Mouse (Mus musculus): ENCODE data around the gene Met. TPM values are rescaled to one million over a fixed set of nuclear protein-coding genes. Genes with fewer than 3 reads are reported as not detected.

Met gene
- polyA plus RNA-seq, 2 experiments = 4.3 to 5.9 TPM

DNA sequence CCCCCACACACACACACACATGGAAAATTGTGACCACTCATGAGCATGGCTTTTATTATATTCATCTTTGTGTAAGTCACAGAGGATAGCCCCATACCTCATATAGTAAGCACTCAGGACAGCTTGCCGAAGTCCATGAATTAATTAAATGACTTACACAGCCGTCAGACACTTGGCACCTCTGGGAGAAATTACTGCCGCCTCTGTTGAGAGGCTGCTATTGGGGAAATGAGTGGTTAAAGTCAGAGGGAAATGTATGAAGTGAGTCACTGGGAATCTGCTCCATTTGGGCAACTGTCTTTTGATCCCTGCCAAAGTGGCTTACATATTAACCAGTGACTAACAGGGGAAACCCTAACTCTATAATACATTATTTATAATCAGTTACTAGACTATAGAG lies 91.2 kb downstream of the Met start:
- WGBS = 33% methylated on average over 3 of the region's 3 CpGs
- Histone ChIP-seq H3K36me3 (ENCODE audit: control insufficient read depth, insufficient read depth, low read length) (no peaks in the 10 kb centered on the region), H3K4me3 (replicated peaks; ENCODE audit: low read length) (no peak overlapping the region), H3K9ac (ENCODE audit: low read depth, low read length, severe bottlenecking) (no peak overlapping the region), H3K4me1 (ENCODE audit: control insufficient read depth, insufficient read depth, low read length) (no peaks in the 10 kb centered on the region), H3K27me3 (ENCODE audit: control insufficient read depth, insufficient read depth, low read length) (no peaks in the 10 kb centered on the region), H3K27ac (replicated peaks; ENCODE audit: low read depth, low read length) (no peak overlapping the region), H3K4me2 (replicated peaks; ENCODE audit: low read depth, low read length, severe bottlenecking) (no peak overlapping the region), H3K9me3 (ENCODE audit: control insufficient read depth, low read length) (no peaks in the 10 kb centered on the region)
- no peak for TF ChIP-seq POLR2A (IDR thresholded peaks at IDR 0.05; ENCODE audit: borderline replicate concordance, extremely low read depth, insufficient read depth, insufficient read length)
- ATAC-seq (ENCODE audit: low FRiP score, low read depth) = no peak
- no peak for DNase-seq (ENCODE audit: low spot score)

GRCm38 (mm10) chr6:17555719-17556118 lies 92.1 kb downstream of the Met start:
- 76% methylated on average over 7 of the region's 7 CpGs for WGBS
- Histone ChIP-seq H3K9ac (ENCODE audit: low read depth, low read length, severe bottlenecking) (no peak overlapping the region), H3K36me3 (ENCODE audit: control insufficient read depth, insufficient read depth, low read length) (no peaks in the 10 kb centered on the region), H3K27me3 (ENCODE audit: control insufficient read depth, insufficient read depth, low read length) (no peaks in the 10 kb centered on the region), H3K4me3 (replicated peaks; ENCODE audit: low read length) (no peak overlapping the region), H3K4me2 (replicated peaks; ENCODE audit: low read depth, low read length, severe bottlenecking) (no peak overlapping the region), H3K9me3 (ENCODE audit: control insufficient read depth, low read length) (no peaks in the 10 kb centered on the region), H3K4me1 (ENCODE audit: control insufficient read depth, insufficient read depth, low read length) (no peaks in the 10 kb centered on the region), H3K27ac (replicated peaks; ENCODE audit: low read depth, low read length) (no peak overlapping the region)
- no peak for TF ChIP-seq POLR2A (IDR thresholded peaks at IDR 0.05; ENCODE audit: borderline replicate concordance, extremely low read depth, insufficient read depth, insufficient read length)
- DNase-seq (ENCODE audit: low spot score) = no peak
- no peak for ATAC-seq (ENCODE audit: low FRiP score, low read depth)

- no peaks in the 10 kb centered on the region; the same call in 1 of the 2 replicates for H3K4me1 ChIP-seq (ENCODE audit: control insufficient read depth, insufficient read depth, low read length)
- H3K9ac ChIP-seq (ENCODE audit: low read depth, low read length, severe bottlenecking) = no peak overlapping the region
- TF ChIP-seq POLR2A (IDR thresholded peaks at IDR 0.05; ENCODE audit: borderline replicate concordance, extremely low read depth, insufficient read depth, insufficient read length) = no peak
- H3K4me3 ChIP-seq (replicated peaks; ENCODE audit: low read length) = no peak overlapping the region
- H3K36me3 ChIP-seq (ENCODE audit: control insufficient read depth, insufficient read depth, low read length) = no peaks in the 10 kb centered on the region
- no peak overlapping the region for H3K4me2 ChIP-seq (replicated peaks; ENCODE audit: low read depth, low read length, severe bottlenecking)
- H3K27ac ChIP-seq (replicated peaks; ENCODE audit: low read depth, low read length) = no peak overlapping the region
- H3K9me3 ChIP-seq (ENCODE audit: control insufficient read depth, low read length) = no peaks in the 10 kb centered on the region
- WGBS = 76% methylated on average over 4 of the region's 4 CpGs
- ATAC-seq (ENCODE audit: low FRiP score, low read depth) = no peak
- DNase-seq (ENCODE audit: low spot score) = no peak
- no peaks in the 10 kb centered on the region for H3K27me3 ChIP-seq (ENCODE audit: control insufficient read depth, insufficient read depth, low read length)
These were observed 96.1 kb downstream of the Met start for GRCm38 (mm10) chr6:17559657-17560056.

DNA sequence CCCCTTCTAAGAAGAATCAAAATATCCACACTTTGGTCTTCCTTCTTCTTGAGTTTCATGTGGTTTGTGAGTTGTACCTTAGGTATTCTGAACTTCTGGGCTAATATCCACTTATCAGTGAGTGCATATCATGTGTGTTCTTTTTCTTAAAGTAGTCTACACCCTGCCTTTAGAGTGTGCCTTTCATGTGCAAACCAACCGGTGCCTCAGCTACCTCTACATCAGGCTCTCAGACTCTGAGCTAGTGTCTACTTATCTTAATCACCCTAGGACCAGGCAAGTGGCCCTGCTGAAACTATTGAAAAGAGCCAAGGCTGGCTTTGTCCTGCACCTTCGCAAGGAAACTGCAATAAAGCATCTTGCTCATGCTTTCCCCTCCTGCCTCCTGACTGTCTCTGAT lies 97.7 kb downstream of the Met start:
- no peak overlapping the region for H3K4me3 ChIP-seq (replicated peaks; ENCODE audit: low read length)
- TF ChIP-seq POLR2A (IDR thresholded peaks at IDR 0.05; ENCODE audit: borderline replicate concordance, extremely low read depth, insufficient read depth, insufficient read length) = no peak
- no peak overlapping the region for H3K27ac ChIP-seq (replicated peaks; ENCODE audit: low read depth, low read length)
- no peak overlapping the region for H3K4me2 ChIP-seq (replicated peaks; ENCODE audit: low read depth, low read length, severe bottlenecking)
- ATAC-seq (ENCODE audit: low FRiP score, low read depth) (no peak), DNase-seq (ENCODE audit: low spot score) (no peak)
- 51% methylated on average over 2 of the region's 2 CpGs for WGBS
- no peaks in the 10 kb centered on the region for H3K27me3 ChIP-seq (ENCODE audit: control insufficient read depth, insufficient read depth, low read length)
- no peaks in the 10 kb centered on the region for H3K36me3 ChIP-seq (ENCODE audit: control insufficient read depth, insufficient read depth, low read length)
- no peaks in the 10 kb centered on the region for H3K9me3 ChIP-seq (ENCODE audit: control insufficient read depth, low read length)
- H3K9ac ChIP-seq (ENCODE audit: low read depth, low read length, severe bottlenecking) = no peak overlapping the region
- no peaks in the 10 kb centered on the region; the same call in 1 of the 2 replicates for H3K4me1 ChIP-seq (ENCODE audit: control insufficient read depth, insufficient read depth, low read length)

- no peaks in the 10 kb centered on the region; the same call in 1 of the 2 replicates for H3K4me1 ChIP-seq (ENCODE audit: control insufficient read depth, insufficient read depth, low read length)
- no peak overlapping the region for H3K4me3 ChIP-seq (replicated peaks; ENCODE audit: low read length)
- TF ChIP-seq POLR2A (IDR thresholded peaks at IDR 0.05; ENCODE audit: borderline replicate concordance, extremely low read depth, insufficient read depth, insufficient read length) = no peak
- WGBS = 67% methylated on average over 3 of the region's 3 CpGs
- H3K36me3 ChIP-seq (ENCODE audit: control insufficient read depth, insufficient read depth, low read length) = no peaks in the 10 kb centered on the region
- H3K27me3 ChIP-seq (ENCODE audit: control insufficient read depth, insufficient read depth, low read length) = no peaks in the 10 kb centered on the region
- H3K9ac ChIP-seq (ENCODE audit: low read depth, low read length, severe bottlenecking) = no peak overlapping the region
- DNase-seq (ENCODE audit: low spot score) (no peak), ATAC-seq (ENCODE audit: low FRiP score, low read depth) (no peak)
- no peak overlapping the region for H3K4me2 ChIP-seq (replicated peaks; ENCODE audit: low read depth, low read length, severe bottlenecking)
- H3K9me3 ChIP-seq (ENCODE audit: control insufficient read depth, low read length) = no peaks in the 10 kb centered on the region
- no peak overlapping the region for H3K27ac ChIP-seq (replicated peaks; ENCODE audit: low read depth, low read length)
These were observed 98.3 kb downstream of the Met start for GRCm38 (mm10) chr6:17561886-17562285.
